Mouse (Mus musculus) erythroblast, embryonic 14.5 days (primary cell): ENCODE data around the gene Fam168b.

Source experiments
- GATA1 ChIP-seq: IDR thresholded peaks from 2 replicates; pipeline ENCODE4 v1.6.1; 2012; ENCODE audit warnings: low read length, inconsistent platforms, mixed read lengths
- TAL1 ChIP-seq: IDR thresholded peaks from 3 replicates; pipeline ENCODE4 v1.6.1; 2012; ENCODE audit warnings: low read length, inconsistent platforms, mixed read lengths

DNA sequence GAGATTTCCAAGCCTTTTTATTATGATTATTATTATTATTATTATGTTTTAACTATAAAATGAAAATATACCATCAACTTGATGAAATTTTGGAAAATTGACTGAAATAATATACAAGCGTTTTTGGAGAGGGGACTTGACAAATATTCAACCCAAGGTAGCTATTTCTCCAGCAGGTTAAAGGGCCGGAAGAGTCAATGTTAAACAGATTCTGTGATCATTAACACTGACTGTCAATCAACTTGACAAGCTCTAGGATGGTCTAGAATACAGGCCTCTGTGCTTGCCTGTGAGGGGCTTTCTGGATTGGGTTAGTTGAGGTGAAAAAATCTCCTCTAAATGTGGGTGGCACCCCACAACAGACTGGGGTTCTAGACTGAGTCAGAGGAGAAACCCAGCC lies 10.9 kb upstream of the Fam168b start:
- TF ChIP-seq GATA1 (no peak), TAL1 (no peak)
